Mouse (Mus musculus): ENCODE results near the gene Arcn1.

DNA sequence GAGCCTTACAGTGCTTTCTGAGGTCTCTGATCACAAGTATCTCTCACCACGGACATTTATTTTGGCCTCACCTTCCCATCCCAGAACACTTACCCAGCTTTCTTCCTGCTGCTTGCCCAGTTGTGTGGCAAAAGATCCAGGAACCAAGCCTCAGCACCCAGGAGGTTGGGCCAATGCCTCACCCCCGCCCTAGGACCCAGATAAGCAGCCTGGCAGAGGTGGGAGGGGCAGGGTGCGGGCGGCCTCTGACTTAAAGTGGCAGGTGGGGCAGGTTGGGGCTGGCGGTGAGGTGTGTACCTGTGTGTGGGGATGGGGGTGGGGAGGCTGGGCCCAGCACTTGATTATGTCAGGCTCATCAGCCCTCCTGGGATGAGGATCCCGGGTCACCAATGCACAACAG lies 54.6 kb downstream of the Arcn1 start:
- TF ChIP-seq CTCF (IDR thresholded peaks at IDR 0.05; ENCODE audit: borderline replicate concordance, extremely low read depth, insufficient read depth, insufficient read length) = no peak
- no peak for TF ChIP-seq POLR2A (IDR thresholded peaks at IDR 0.05; ENCODE audit: borderline replicate concordance, extremely low read depth, insufficient read depth, insufficient read length, poor library complexity, severe bottlenecking)

Data from brain, embryonic 14.5 days (tissue).